Mouse (Mus musculus) lung, postnatal 0 days (tissue): ENCODE results near the gene Txlng. TPM values are rescaled to one million over a fixed set of nuclear protein-coding genes. Genes with fewer than 3 reads are reported as not detected.

Experiments
- ATAC-seq: fragments of 200-750 bp; cut with Nextera tagmentation; 2 replicates; pipeline ENCODE4 v1.8.0; 2017; ENCODE audit warnings: moderate library complexity
- DNase-seq: peaks from one replicate; pipeline ENCODE4 v3.0.0-alpha.2; 2016; ENCODE audit warnings: low spot score
- H3K27ac ChIP-seq: fragments of 300-500 bp; sonication (generic); 2 replicates; pipeline ENCODE4 v1.5.1; 2014; ENCODE audit warnings: antibody characterized with exemption, mild to moderate bottlenecking, low read length, mixed read lengths
- H3K27me3 ChIP-seq: fragments of 300-500 bp; sonication (generic); replicated peaks from 2 replicates; pipeline ENCODE4 v1.6.1; 2014; ENCODE audit warnings: low read length, mixed read lengths; ENCODE audit not compliant: insufficient read depth
- H3K36me3 ChIP-seq: fragments of 300-500 bp; sonication (generic); 2 replicates; pipeline ENCODE4 v1.6.1; 2014; ENCODE audit warnings: low read length, mixed read lengths; ENCODE audit not compliant: insufficient read depth
- H3K4me1 ChIP-seq: fragments of 300-500 bp; sonication (generic); 2 replicates; pipeline ENCODE4 v1.6.1; 2014; ENCODE audit warnings: antibody characterized with exemption, low read depth, low read length, mixed read lengths; ENCODE audit not compliant: insufficient read depth
- H3K4me2 ChIP-seq: fragments of 300-500 bp; sonication (generic); replicated peaks from 2 replicates; pipeline ENCODE4 v1.6.1; 2014; ENCODE audit warnings: low read depth, mild to moderate bottlenecking, low read length, moderate library complexity, mixed read lengths
- H3K4me3 ChIP-seq: fragments of 300-500 bp; sonication (generic); 2 replicates; pipeline ENCODE4 v1.5.1; 2014; ENCODE audit warnings: low read depth, low read length
- H3K9ac ChIP-seq: fragments of 300-500 bp; sonication (generic); replicated peaks from 2 replicates; pipeline ENCODE4 v1.6.1; 2014; ENCODE audit warnings: low read depth, mild to moderate bottlenecking
- H3K9me3 ChIP-seq: fragments of 300-500 bp; sonication (generic); 2 replicates; pipeline ENCODE4 v1.6.1; 2016; ENCODE audit warnings: low read length, mixed read lengths
- CTCF ChIP-seq: IDR thresholded peaks from 2 replicates; pipeline ENCODE4 v1.5.1; 2016; ENCODE audit warnings: antibody characterized with exemption, mild to moderate bottlenecking
- EP300 ChIP-seq: IDR thresholded peaks from 2 replicates; pipeline ENCODE4 v1.6.1; 2016; ENCODE audit warnings: antibody characterized with exemption, mild to moderate bottlenecking, control low read depth
- WGBS: fragments of 180-500 bp; shearing (Covaris S2); extraction: QIAGEN DNeasy Blood & Tissue Kit; methylation state at CpG from one replicate; pipeline ENCODE4 v1.1.7; 2014; 5-methylcytosine and 5-hydroxymethylcytosine counted together
- polyA plus RNA-seq: library from polyadenylated mRNA; unstranded; fragments of >200 nt; fragmentation: Nextera tagmentation; extraction: Ambion mirVana; gene quantifications from 2 replicates; pipeline ENCODE4 v1.2.1, GENCODE M21; 2015

Txlng gene
- 11.5 and 14.3 TPM in 2 replicates for polyA plus RNA-seq

- Histone ChIP-seq H3K4me3 (peak within 1 kb of the TSS; percentile 38), H3K27me3 (no peaks in the 10 kb centered on the region), H3K4me1 (no peaks in the 10 kb centered on the region), H3K36me3 (no peaks in the 10 kb centered on the region), H3K27ac (peak within 1 kb of the TSS; percentile 54), H3K9me3 (no peaks in the 10 kb centered on the region), H3K4me2 (peak within 1 kb of the TSS; percentile 74), H3K9ac (peak within 1 kb of the TSS; percentile 27; the same call in 1 of the 2 replicates)
- ATAC-seq (peak; percentile 98), DNase-seq (peak; percentile 97)
- TF ChIP-seq EP300 (no peak), CTCF (no peak)
- 16% methylated on average over 36 of the region's 37 CpGs for WGBS
These were observed at the start of gene Txlng for GRCm38 (mm10) chrX:162829203-162829708. Gene Txlng (minus strand): TSS chrX:162829454.

DNA sequence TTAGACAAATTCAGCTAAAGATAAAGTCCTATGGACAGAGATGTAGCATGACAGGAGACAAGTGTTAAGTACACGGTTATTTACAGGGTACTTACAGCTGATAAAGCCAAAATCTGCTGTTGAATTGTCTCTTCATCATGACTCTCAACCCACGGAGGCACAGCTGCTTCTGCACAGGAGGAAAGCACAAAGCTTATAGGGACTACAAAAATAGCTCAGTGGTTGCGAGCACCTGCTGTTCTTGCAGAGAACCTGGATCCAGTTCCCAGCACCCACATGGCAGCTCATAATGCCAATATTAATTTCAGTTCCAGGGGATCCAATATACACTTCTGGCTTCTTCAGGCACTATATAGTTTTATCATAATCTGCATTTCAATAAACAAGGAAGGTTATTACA lies 49.0 kb upstream of the Txlng start:
- H3K36me3 ChIP-seq: no peaks in the 10 kb centered on the region

DNA sequence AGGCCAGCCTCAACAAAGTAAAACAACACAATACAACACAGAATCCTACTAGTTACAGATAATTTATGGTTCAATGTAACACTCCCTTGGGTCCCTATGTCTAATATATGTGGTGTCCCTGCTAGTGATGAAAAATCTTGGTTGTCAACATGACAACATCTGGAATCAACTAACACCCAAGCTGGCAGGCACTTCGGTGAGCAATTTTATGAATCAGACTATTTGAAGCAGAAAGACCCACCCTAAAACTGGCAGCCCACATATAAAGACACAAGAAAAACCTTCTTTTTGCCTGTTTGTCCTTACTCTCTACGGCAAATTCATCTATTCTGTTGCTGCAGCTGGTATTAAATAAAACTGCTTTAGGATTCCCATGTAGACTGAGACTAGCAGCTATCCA lies 44.5 kb upstream of the Txlng start:
- TF ChIP-seq CTCF (no peak), EP300 (no peak)

More for the DNA sequence above, 49.0 kb upstream of the Txlng start:
- Histone ChIP-seq H3K4me1 (no peaks in the 10 kb centered on the region), H3K4me3 (no peak overlapping the region), H3K9ac (no peak overlapping the region), H3K9me3 (no peaks in the 10 kb centered on the region), H3K4me2 (no peak overlapping the region), H3K27ac (no peak overlapping the region), H3K27me3 (no peaks in the 10 kb centered on the region)
- DNase-seq: no peak
- no peak for ATAC-seq
- TF ChIP-seq EP300: no peak
- no peak for TF ChIP-seq CTCF
- WGBS: 80% methylated on average over 3 of the region's 3 CpGs

GRCm38 (mm10) chrX:162871734-162872517 lies 42.7 kb upstream of the Txlng start:
- H3K4me2 ChIP-seq: no peak overlapping the region
- no peak for ATAC-seq
- H3K9me3 ChIP-seq: no peaks in the 10 kb centered on the region
- 47% methylated on average over 4 of the region's 4 CpGs for WGBS
- no peaks in the 10 kb centered on the region for H3K4me1 ChIP-seq
- peak; percentile 14 for DNase-seq
- no peaks in the 10 kb centered on the region for H3K27me3 ChIP-seq
- no peak overlapping the region for H3K9ac ChIP-seq
- no peak overlapping the region for H3K27ac ChIP-seq
- TF ChIP-seq CTCF (peak; percentile 76), EP300 (no peak)
- no peaks in the 10 kb centered on the region for H3K36me3 ChIP-seq
- no peak overlapping the region for H3K4me3 ChIP-seq

More for the DNA sequence above, 44.5 kb upstream of the Txlng start:
- WGBS: 97% methylated on average over 2 of the region's 2 CpGs
- no peaks in the 10 kb centered on the region for H3K36me3 ChIP-seq
- H3K9me3 ChIP-seq: no peaks in the 10 kb centered on the region
- H3K27me3 ChIP-seq: no peaks in the 10 kb centered on the region
- H3K4me3 ChIP-seq: no peak overlapping the region
- no peak for ATAC-seq
- H3K9ac ChIP-seq: no peak overlapping the region
- H3K4me2 ChIP-seq: no peak overlapping the region
- no peak overlapping the region for H3K27ac ChIP-seq
- no peak for DNase-seq
- H3K4me1 ChIP-seq: no peaks in the 10 kb centered on the region

DNA sequence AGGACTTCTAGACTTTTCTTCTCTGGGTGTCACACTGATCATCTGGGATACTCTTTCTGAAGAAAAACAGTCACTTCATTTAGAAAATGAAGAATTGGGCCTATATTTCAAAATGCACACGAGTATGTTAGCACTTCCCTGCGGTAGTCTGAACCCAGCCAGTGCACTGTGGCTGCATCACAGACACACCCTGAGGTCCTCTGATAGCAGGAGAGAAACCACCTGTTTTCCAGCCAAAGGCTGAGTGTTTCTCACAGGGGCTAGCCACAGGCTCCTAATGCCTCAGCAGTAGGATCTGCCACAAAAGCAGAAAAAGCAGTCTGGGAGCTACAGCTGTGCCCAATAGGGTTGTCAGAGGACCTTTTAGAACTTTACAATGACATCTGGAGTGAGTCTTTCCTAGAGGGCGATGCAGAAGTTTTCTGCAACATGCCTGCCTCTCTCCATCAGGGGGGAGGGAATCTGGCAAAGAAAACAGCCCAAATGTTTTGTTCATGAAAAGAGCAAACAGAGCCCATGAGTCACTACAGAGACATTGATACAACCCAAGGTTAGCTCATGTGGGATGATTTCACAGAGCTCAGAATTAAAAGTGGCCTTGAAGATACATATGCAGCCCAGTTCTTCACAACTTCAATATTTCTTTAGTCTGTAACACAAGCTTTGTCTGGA lies 39.2 kb upstream of the Txlng start:
- no peak overlapping the region for H3K4me3 ChIP-seq
- H3K9me3 ChIP-seq: no peaks in the 10 kb centered on the region
- TF ChIP-seq CTCF (no peak), EP300 (no peak)
- no peaks in the 10 kb centered on the region for H3K36me3 ChIP-seq
- no peak overlapping the region for H3K4me2 ChIP-seq
- ATAC-seq (no peak), DNase-seq (no peak)
- no peaks in the 10 kb centered on the region for H3K4me1 ChIP-seq
- WGBS: 81% methylated on average over 3 of the region's 3 CpGs
- H3K27me3 ChIP-seq: no peaks in the 10 kb centered on the region
- no peak overlapping the region for H3K9ac ChIP-seq
- no peak overlapping the region for H3K27ac ChIP-seq

DNA sequence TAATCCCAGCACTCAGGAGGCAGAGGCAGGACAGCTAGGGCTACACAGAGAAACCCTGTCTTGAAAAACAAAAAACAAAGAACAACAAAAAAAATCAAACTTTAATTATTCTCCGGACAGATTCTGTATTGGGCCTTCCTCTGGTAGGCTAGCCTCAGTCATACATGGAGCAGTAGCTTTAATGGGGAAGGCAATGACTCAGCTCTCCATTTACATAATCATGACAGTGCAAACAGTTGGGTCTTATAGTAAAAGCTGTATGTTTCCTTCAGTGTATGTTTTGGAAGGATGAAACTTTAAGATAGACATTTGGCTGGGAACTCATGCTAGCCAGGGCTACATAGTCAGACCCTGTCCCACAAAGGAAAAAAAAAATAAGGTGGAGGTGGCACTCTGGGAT lies 19.4 kb upstream of the Txlng start:
- Histone ChIP-seq H3K4me1 (no peaks in the 10 kb centered on the region), H3K4me3 (no peak overlapping the region), H3K9me3 (no peaks in the 10 kb centered on the region), H3K27ac (no peak overlapping the region), H3K36me3 (no peaks in the 10 kb centered on the region), H3K9ac (no peak overlapping the region), H3K27me3 (no peaks in the 10 kb centered on the region), H3K4me2 (no peak overlapping the region)
- DNase-seq (no peak), ATAC-seq (no peak)
- WGBS: 85% methylated on average over 1 of the region's 1 CpGs
- TF ChIP-seq EP300 (no peak), CTCF (no peak)
